Mouse (Mus musculus): ENCODE measurements around the gene C2cd4c.
A peak's percentile ranks its signal among the peaks of the same experiment; 100 is the strongest.

The C2cd4c gene

GRCm38 (mm10) chr10:79612192-79613135 is 1.4 kb downstream of the C2cd4c start:
- DNase-seq (ENCODE audit: low read depth): no peak

- no peak for DNase-seq (ENCODE audit: low read depth)
Measured at GRCm38 (mm10) chr10:79611296-79611695, 2.5 kb downstream of the C2cd4c start.

DNA sequence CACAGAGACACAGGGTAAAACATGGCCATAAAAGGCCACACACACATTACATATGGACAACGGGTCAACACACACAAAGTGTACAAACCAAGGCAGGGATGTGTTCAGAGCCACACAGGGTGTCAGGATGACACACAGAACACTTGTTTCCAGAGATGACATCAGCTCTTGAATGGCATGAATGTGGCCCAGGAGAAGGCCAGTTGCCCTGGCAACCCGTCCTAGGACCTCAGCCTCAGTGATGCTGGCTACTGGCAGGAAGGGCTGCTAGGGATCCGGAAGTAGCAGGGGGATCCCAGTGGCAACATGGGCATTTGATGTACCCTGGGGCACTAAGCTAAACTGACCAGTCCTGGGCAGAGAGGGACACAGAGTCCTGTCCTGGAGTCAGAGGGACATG is 4.5 kb downstream of the C2cd4c start:
- DNase-seq (ENCODE audit: low read depth): no peak

DNA sequence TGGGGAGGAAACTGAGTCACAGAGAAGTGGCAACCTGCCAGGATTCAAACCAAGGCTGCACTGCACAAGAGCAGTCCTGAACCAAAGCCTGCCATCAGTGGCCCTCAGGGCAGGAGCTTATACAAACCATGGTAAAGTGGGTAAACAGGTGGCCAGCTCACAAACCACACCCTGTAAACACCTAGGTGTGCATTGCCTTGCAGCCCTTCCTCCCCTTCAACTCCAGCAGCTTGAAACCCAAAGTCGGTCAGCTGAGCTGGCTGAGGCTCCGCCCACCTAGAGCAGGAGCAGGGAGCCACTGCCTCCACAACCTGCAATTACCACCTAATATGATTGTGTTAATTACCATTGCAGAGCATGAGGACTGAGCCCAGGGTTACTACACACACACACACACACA is 5.9 kb downstream of the C2cd4c start:
- no peak for DNase-seq (ENCODE audit: low read depth)

DNA sequence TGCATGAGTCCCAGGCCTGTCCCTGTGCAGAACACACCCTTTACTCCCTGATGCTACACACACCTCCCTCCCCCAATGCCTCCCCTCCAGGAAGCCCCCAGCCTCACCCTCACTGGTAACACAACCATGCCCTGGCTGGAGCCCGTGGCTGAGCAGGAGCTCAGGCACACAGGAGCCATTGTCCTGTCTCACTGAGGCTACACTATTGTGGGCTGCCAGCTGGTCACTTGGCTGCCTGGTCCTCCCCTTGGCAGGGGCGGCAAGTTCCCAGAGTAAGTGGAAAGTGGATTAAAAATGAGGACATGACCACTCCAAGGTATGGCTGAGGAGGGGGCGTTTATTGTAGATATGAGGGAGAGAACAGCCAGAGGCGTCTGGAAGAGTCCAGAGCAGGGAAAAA is 7.3 kb downstream of the C2cd4c start:
- DNase-seq (ENCODE audit: low read depth): no peak

- no peak for DNase-seq (ENCODE audit: low read depth)
Measured at GRCm38 (mm10) chr10:79597936-79598230, 15.9 kb downstream of the C2cd4c start.

GRCm38 (mm10) chr10:79597051-79597935 is 16.5 kb downstream of the C2cd4c start:
- DNase-seq (ENCODE audit: low read depth): no peak

DNA sequence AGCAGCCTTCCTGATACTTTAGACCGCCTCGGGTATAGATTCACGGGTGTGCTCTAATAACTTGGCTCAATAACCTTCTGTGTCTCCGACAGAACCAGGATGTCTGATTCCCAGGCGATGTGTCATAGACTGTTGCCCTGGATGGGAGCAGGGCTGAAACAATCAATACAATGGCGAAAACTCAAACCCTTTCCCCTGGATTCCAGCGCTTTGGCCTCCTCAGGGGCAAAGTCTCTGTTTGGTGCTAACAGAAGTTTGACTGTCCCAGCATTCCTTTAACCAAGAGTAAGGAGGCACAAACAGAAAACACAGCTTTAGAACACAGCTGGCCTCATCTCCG is 18.3 kb downstream of the C2cd4c start:
- DNase-seq (ENCODE audit: low read depth): no peak

DNA sequence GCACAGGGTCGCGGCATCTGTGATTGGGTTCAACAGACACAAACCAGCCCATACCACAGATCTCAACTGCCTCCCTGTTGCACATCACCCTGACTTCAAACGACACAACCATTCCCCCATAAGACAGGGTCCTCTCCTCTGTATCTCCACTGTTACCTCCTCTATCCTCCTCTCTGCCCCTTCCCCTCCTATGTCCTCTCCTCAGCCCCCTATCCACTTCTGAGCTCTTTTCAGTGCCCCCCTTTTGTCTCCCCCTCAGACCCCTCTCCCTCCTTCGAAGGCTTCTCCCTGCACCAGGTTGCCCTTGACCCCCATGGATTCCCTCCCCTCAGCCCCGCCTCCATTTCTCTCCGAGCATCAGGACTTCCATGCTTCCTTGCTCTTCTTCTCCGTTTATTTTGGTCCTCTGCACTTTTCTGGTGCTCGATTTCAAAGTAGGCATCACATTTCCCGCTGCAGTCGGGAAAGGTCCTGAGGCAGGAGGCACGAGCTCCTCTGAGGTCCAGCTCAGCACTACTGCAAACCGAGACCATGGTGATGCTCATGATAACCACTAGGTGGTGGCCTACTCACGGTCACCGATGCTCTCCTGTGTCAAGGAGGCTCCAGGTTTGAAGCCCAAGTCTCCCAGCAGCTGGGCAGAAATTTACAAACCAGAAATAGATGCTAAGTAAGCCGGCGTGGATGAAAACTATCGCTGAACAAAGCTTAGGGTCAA is 18.8 kb downstream of the C2cd4c start:
- peak; percentile 67 for DNase-seq (ENCODE audit: low read depth)

- no peak for DNase-seq (ENCODE audit: low read depth)
Measured at GRCm38 (mm10) chr10:79594111-79594510, 19.7 kb downstream of the C2cd4c start.

- DNase-seq (ENCODE audit: low read depth): no peak
Measured at GRCm38 (mm10) chr10:79590702-79591101, 23.1 kb downstream of the C2cd4c start.

- no peak for DNase-seq (ENCODE audit: low read depth)
Measured at GRCm38 (mm10) chr10:79587752-79588126, 26.1 kb downstream of the C2cd4c start.

DNA sequence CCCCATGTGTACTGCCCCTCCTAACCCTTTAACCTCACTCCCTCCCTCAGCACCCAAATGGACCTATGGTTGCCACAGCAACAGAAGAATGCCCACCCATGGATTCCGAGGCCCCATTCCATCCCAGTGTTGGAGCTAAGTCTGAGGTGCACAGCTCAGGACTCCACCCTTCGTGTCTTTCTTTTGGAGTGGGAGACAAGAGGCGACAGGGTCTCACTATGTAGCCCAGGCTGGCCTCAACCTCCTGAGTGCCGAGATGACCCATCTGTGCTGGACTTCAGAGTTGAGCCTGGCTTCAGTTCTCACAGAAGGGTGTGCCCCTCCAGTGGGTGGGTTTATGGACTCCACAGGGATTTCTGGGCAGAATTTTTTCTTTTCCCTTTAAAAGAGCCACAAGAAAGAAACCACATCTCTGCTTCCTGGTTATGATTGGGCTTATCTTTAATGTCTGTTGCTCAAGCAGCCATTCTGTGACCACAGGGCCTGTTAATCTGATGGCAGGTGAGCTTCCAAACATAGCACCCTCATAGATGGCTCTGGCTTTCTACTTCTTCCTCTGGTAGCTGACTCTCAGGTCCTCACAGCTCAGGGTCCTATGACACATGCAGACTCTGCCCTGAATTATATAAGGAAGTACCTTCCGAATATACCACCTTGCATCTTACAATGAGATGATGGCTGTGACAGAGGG is 26.6 kb downstream of the C2cd4c start, which contains the start of gene Theg:
Gene Theg (minus strand): TSS at position 271 of the 691 bp plus-strand sequence.
- no peak for DNase-seq (ENCODE audit: low read depth)

DNA sequence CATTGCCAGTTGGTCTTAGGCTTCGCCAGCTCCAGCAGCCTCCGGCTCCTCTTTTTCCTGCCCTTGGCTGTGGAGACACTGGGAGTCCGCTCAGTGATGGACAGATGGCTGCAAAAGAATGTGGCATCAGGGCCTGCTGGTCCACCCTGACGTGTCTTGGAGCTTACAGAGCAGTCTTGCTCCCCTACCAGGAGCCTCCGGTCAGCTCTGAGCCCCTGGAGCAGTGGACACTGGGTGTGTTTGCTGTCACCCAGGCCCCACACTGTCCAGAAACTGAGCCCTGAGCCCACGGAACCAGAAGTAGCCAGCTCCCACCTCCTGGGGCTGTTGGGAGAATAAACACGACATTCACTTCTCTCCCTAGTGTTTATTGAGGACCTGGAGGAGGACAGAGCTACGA is 27.6 kb downstream of the C2cd4c start:
- no peak for DNase-seq (ENCODE audit: low read depth)

- no peak for DNase-seq (ENCODE audit: low read depth)
Measured at GRCm38 (mm10) chr10:79585723-79586122, 28.1 kb downstream of the C2cd4c start.

- no peak for DNase-seq (ENCODE audit: low read depth)
Measured at GRCm38 (mm10) chr10:79585136-79585535, 28.7 kb downstream of the C2cd4c start.

- no peak for DNase-seq (ENCODE audit: low read depth)
Measured at GRCm38 (mm10) chr10:79584426-79584825, 29.4 kb downstream of the C2cd4c start.

DNA sequence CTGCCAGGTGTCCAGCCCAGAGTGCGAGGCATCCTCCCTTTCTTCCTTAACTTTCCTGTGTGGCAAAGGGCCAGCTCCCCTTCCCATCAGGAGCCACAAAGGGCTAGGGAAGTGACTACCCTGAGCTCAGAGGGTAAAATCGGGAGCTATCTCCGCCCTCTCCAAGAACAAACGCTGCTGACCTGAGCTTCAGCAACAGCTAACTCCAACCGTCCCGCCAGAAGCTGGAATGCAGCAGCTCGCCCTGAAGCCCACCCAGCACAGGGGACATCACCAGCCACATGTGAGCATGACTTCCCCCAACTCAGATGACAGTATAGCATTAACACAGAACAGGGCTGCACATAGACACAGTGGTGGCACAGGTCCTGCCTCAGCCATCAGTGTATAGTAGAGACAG is 29.8 kb downstream of the C2cd4c start:
- no peak for DNase-seq (ENCODE audit: low read depth)

GRCm38 (mm10) chr10:79581501-79581900 is 32.3 kb downstream of the C2cd4c start:
- DNase-seq (ENCODE audit: low read depth): no peak

DNA sequence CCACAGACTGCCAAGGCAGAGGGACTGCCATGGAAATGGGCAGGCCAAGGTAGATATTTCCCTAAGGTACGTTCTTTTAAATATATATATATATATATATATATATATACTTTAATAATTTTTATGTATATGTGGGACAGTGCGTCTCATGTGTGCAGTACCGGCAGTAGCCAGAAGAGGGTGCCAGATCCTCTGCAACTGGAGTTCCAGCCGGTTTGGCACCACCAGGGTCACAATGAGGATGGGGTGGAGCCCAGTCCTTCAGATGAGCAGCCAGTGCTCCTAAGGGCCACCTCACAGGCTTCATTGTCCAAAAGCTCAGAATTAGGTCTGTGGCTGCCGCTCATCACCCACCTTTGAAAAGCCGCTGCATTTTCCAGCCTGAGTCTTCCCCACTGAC is 33.0 kb downstream of the C2cd4c start:
- peak; percentile 62 for DNase-seq (ENCODE audit: low read depth)

GRCm38 (mm10) chr10:79580356-79580755 is 33.5 kb downstream of the C2cd4c start:
- no peak for DNase-seq (ENCODE audit: low read depth)

DNA sequence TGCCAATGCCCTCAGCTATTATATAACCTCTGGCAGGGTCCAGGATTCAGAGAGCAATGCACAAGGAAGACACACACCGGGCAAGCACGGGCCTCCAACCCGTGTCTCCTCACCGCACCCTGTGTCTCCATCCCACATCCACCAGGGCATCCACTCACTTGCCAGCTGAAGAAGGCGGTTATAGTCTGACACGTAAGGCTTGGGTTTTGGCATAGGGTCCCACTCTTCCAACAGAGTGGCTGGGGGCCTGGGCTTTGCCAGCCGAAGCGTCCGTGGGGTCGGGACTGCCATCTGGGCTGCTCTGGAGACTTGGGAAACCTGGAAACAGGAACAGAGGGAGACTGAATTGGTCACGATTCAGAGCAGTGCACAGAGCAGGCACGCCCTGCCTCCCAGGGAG is 34.0 kb downstream of the C2cd4c start:
- DNase-seq (ENCODE audit: low read depth): no peak

Measured in induced T-regulatory cell, adult 2 months (primary cell).